Mouse (Mus musculus) monocyte, adult 2 months (primary cell): Measurements from ENCODE around the gene Plbd2.

Source experiments
- DNase-seq, 2 experiments: peaks; one replicate each; pipeline ENCODE4 v3.0.0; 2022; ENCODE audit warnings: low spot score in 2 of 2, low read depth in 1 of 2

Plbd2 gene

GRCm38 (mm10) chr5:120438469-120438868, 65.0 kb downstream of the Plbd2 start:
- no peak for DNase-seq

GRCm38 (mm10) chr5:120437986-120438385, 65.4 kb downstream of the Plbd2 start:
- DNase-seq = no peak

- no peak for DNase-seq
These were observed 65.9 kb downstream of the Plbd2 start for GRCm38 (mm10) chr5:120437539-120437938.

- no peak for DNase-seq
These were observed 66.4 kb downstream of the Plbd2 start for GRCm38 (mm10) chr5:120436885-120437495.

- DNase-seq = no peak
These were observed 67.5 kb downstream of the Plbd2 start for GRCm38 (mm10) chr5:120435731-120436501.

- no peak for DNase-seq
These were observed 68.3 kb downstream of the Plbd2 start for GRCm38 (mm10) chr5:120435006-120435681.

GRCm38 (mm10) chr5:120434231-120434735, 69.1 kb downstream of the Plbd2 start:
- no peak for DNase-seq
